ENCODE assay signal across 18 mouse cellular contexts in the genomic region with DNA sequence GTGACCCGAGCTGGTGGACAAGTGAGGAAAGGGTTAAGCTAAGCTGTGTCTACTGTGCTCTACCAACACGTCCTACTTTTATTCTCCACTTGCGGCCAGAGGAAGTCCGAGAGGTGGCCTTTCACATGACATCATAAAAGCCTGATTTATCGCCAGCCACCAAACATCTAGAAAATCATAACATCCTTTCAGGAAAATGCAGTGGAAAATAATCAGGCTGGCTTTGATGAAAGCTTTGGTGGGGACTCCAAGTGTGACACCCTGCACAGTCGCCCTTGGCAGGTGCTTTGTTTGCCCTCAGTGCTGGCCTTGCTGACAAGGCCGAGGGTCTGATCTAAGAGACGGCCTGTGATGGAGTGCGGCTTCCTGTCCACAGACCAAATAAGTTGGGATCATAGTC. TPM values are rescaled to one million over a fixed set of nuclear protein-coding genes. Genes with fewer than 3 reads are reported as not detected.
A peak's percentile ranks its signal among the peaks of the same experiment; 100 is the strongest.
DNase-seq lines count a peak whose midpoint lies in the region; ATAC-seq and TF ChIP-seq lines count a peak whose summit lies in the region.
"Had no signal": no experiment of that assay in that cellular context is flagged by ENCODE, and none has a peak within 500 bp of the region (broad histone marks: within the 10 kb centered on the region; RNA-seq: fewer than 3 reads in every experiment).

No protein-coding gene starts in this region.

- no peak overlapping the region for H3K4me2 ChIP-seq in heart, embryonic 13.5 days
- no peak overlapping the region for H3K4me2 ChIP-seq in heart, embryonic 16.5 days (ENCODE audit: low read depth, low read length)
- no peak overlapping the region for H3K4me2 ChIP-seq in hindbrain, embryonic 13.5 days
- H3K4me2 ChIP-seq: intestine, embryonic 15.5 days; liver, embryonic 11.5 days; midbrain, embryonic 12.5 days had no signal

- TF ChIP-seq CTCF in layer of hippocampus, adult 2 months (conservative IDR thresholded peaks at IDR 0.05): 0 out of 2 replicates have a peak, but pooled peaks have one; percentile 8

- no peak; the same call in 1 of the 2 replicates for ATAC-seq in heart, embryonic 13.5 days (ENCODE audit: extremely low read depth, insufficient number of reproducible peaks, low FRiP score, low TSS enrichment)
- peak; percentile 77 for ATAC-seq in heart, embryonic 16.5 days (replicated peaks; ENCODE audit: extremely low read depth, insufficient read depth, low FRiP score)
- no peak for ATAC-seq in hindbrain, embryonic 13.5 days (ENCODE audit: low FRiP score)
- ATAC-seq: forebrain, embryonic 14.5 days; intestine, embryonic 15.5 days had no signal

- H3K27ac ChIP-seq in heart, embryonic 13.5 days (replicated peaks): peak overlapping the region; percentile 34; the same call in 1 of the 2 replicates
- peak overlapping the region; percentile 19; the same call in 1 of the 2 replicates for H3K27ac ChIP-seq in layer of hippocampus, adult 2 months
- H3K27ac ChIP-seq in heart, embryonic 16.5 days (ENCODE audit: low read length): peak overlapping the region; percentile 23; the same call in 1 of the 2 replicates
- no peak overlapping the region for H3K27ac ChIP-seq in hindbrain, embryonic 13.5 days
- H3K27ac ChIP-seq: hindbrain, embryonic 10.5 days; intestine, embryonic 15.5 days; macrophage; midbrain, embryonic 12.5 days had no signal

- no peak overlapping the region for H3K9ac ChIP-seq in heart, embryonic 13.5 days
- no peak overlapping the region for H3K9ac ChIP-seq in heart, embryonic 16.5 days (ENCODE audit: low read length)
- H3K9ac ChIP-seq in hindbrain, embryonic 13.5 days: no peak overlapping the region
- H3K9ac ChIP-seq: intestine, embryonic 15.5 days; midbrain, embryonic 12.5 days had no signal

- no peaks in the 10 kb centered on the region for H3K36me3 ChIP-seq in heart, embryonic 13.5 days
- H3K36me3 ChIP-seq in heart, embryonic 16.5 days (ENCODE audit: control insufficient read depth, insufficient read depth): no peaks in the 10 kb centered on the region
- no peaks in the 10 kb centered on the region for H3K36me3 ChIP-seq in hindbrain, embryonic 13.5 days
- H3K36me3 ChIP-seq: hindbrain, embryonic 10.5 days; intestine, embryonic 15.5 days; midbrain, embryonic 12.5 days had no signal

- H3K27me3 ChIP-seq in heart, embryonic 13.5 days (replicated peaks): peaks cover 60% of the 10 kb centered on the region
- 0 out of 2 replicates have a peak, but pooled peaks cover 4% of the 10 kb centered on the region for H3K27me3 ChIP-seq in heart, embryonic 16.5 days (ENCODE audit: control insufficient read depth, insufficient read depth, low read length)
- H3K27me3 ChIP-seq in hindbrain, embryonic 13.5 days: no peaks in the 10 kb centered on the region
- H3K27me3 ChIP-seq: intestine, embryonic 15.5 days; midbrain, embryonic 12.5 days had no signal

- H3K4me1 ChIP-seq in heart, embryonic 13.5 days: peaks cover 29% of the 10 kb centered on the region
- peaks cover 2% of the 10 kb centered on the region; the same call in 1 of the 2 replicates for H3K4me1 ChIP-seq in heart, embryonic 16.5 days (ENCODE audit: control insufficient read depth, insufficient read depth, low read length)
- no peaks in the 10 kb centered on the region for H3K4me1 ChIP-seq in hindbrain, embryonic 13.5 days (replicated peaks)
- H3K4me1 ChIP-seq: intestine, embryonic 15.5 days; midbrain, embryonic 12.5 days had no signal

- H3K4me3 ChIP-seq in heart, embryonic 13.5 days: no peak overlapping the region
- H3K4me3 ChIP-seq in layer of hippocampus, adult 2 months: no peak overlapping the region
- no peak overlapping the region for H3K4me3 ChIP-seq in heart, embryonic 16.5 days (ENCODE audit: low read length)
- no peak overlapping the region for H3K4me3 ChIP-seq in hindbrain, embryonic 13.5 days
- H3K4me3 ChIP-seq: erythroblast, embryonic 14.5 days; hindbrain, embryonic 10.5 days; intestine, embryonic 15.5 days; midbrain, embryonic 12.5 days had no signal

- DNase-seq in heart, postnatal 36 days: no peak
- DNase-seq in layer of hippocampus, adult 2 months (ENCODE audit: low spot score in 2 of 2): no peak
- no peak for DNase-seq in layer of hippocampus, postnatal 14 days (ENCODE audit: low spot score in 2 of 2)
- DNase-seq in lung, postnatal 36 days: peak; percentile 27
- DNase-seq: cerebellum, adult 8-10 months; gastrocnemius, postnatal 25 days; right cerebral cortex, postnatal 25 days had no signal

- intact Hi-C loops in heart, postnatal 36 days (cut with DNase I): no loop called here

- H3K9me3 ChIP-seq in heart, embryonic 13.5 days: no peaks in the 10 kb centered on the region
- H3K9me3 ChIP-seq in heart, embryonic 16.5 days (replicated peaks; ENCODE audit: control insufficient read depth, low read length): no peaks in the 10 kb centered on the region
- H3K9me3 ChIP-seq in hindbrain, embryonic 13.5 days: no peaks in the 10 kb centered on the region
- H3K9me3 ChIP-seq: hindbrain, embryonic 10.5 days; intestine, embryonic 15.5 days; midbrain, embryonic 12.5 days had no signal

- WGBS in heart, embryonic 13.5 days: 38% methylated on average over 9 of the region's 9 CpGs
- WGBS in heart, embryonic 16.5 days: 47% methylated on average over 9 of the region's 9 CpGs
- WGBS in hindbrain, embryonic 13.5 days: 77% methylated on average over 9 of the region's 9 CpGs

RNA-seq across cellular contexts. Expression of gene Foxc1, which starts 23.9 kb away (rescaled TPM):
- polyA plus RNA-seq in heart, embryonic 13.5 days (2015; fragmentation: Nextera tagmentation; extraction: Ambion mirVana): 1.4 and 1.6 TPM in 2 replicates
- total RNA-seq in heart, postnatal 36 days (2021): 1 to 10 TPM; 5.0 to 5.1 TPM
- total RNA-seq in layer of hippocampus, adult 2 months (2021): 1 to 10 TPM; 4.2 to 5.2 TPM
- 1 to 10 TPM; 5.4 to 6.1 TPM for total RNA-seq in layer of hippocampus, postnatal 14 days (2021)
- polyA plus RNA-seq in heart, embryonic 16.5 days (2015; fragmentation: Nextera tagmentation; extraction: Ambion mirVana): 0.77 and 1.0 TPM in 2 replicates
- 1.3 and 1.7 TPM in 2 replicates for polyA plus RNA-seq in hindbrain, embryonic 13.5 days (2015; fragmentation: Nextera tagmentation; extraction: Ambion mirVana)
- total RNA-seq: common myeloid progenitor, adult 5-6 weeks had no signal
- polyA plus RNA-seq: erythroblast, embryonic 14.5 days; macrophage had no signal
